8 mouse cellular contexts compared by ENCODE assay signal in genomic region chr15:59822995-59823681, GRCm38 (mm10).
DNase-seq lines count a peak whose midpoint lies in the region; ATAC-seq and TF ChIP-seq lines count a peak whose summit lies in the region.
"Had no signal": no experiment of that assay in that cellular context is flagged by ENCODE, and none has a peak within 500 bp of the region (broad histone marks: within the 10 kb centered on the region; RNA-seq: fewer than 3 reads in every experiment).

No protein-coding gene starts in this region.

- H3ac ChIP-seq in C2C12 (ENCODE audit: control insufficient read depth, insufficient read length, low read depth) = peak overlapping the region; percentile 21

- no peak for TF ChIP-seq POLR2A in thymus, adult 2 months (IDR thresholded peaks at IDR 0.05; ENCODE audit: control insufficient read depth, extremely low read depth, insufficient read depth, low read length, poor library complexity)

- no peak overlapping the region for H3K9ac ChIP-seq in heart, postnatal 0 days (replicated peaks; ENCODE audit: low read depth, low read length)

- DNase-seq in ES-CJ7 (ENCODE audit: low read depth, low spot score) = peak; percentile 86
- DNase-seq in heart, postnatal 0 days (ENCODE audit: low spot score) = peak; percentile 30
- DNase-seq in lung, postnatal 10 days = peak; percentile 71
- DNase-seq in thymus, adult 2 months = no peak
- no peak for DNase-seq in right cerebral cortex, postnatal 4 days
- DNase-seq: layer of hippocampus, postnatal 36 days had no signal

- no peak for TF ChIP-seq CTCF in C2C12 (IDR thresholded peaks at IDR 0.05; ENCODE audit: control insufficient read depth, insufficient read depth, insufficient read length)
- no peak for TF ChIP-seq CTCF in heart, postnatal 0 days (IDR thresholded peaks at IDR 0.05; ENCODE audit: low read depth)
- no peak for TF ChIP-seq CTCF in thymus, adult 2 months (IDR thresholded peaks at IDR 0.05; ENCODE audit: borderline replicate concordance, control insufficient read depth, extremely low read depth, insufficient read depth, low read length, poor library complexity)

- TF ChIP-seq EP300 in heart, postnatal 0 days (IDR thresholded peaks at IDR 0.05; ENCODE audit: low read depth) = no peak

- WGBS in heart, postnatal 0 days = 50% methylated on average over 3 of the region's 3 CpGs
- WGBS in thymus, adult 2 months = 93% methylated on average over 3 of the region's 3 CpGs

- no peak overlapping the region for H3K4me3 ChIP-seq in C2C12 (ENCODE audit: insufficient read depth, poor library complexity, severe bottlenecking)
- H3K4me3 ChIP-seq in heart, postnatal 0 days (ENCODE audit: low read depth, low read length) = no peak overlapping the region
- no peak overlapping the region for H3K4me3 ChIP-seq in thymus, adult 2 months (ENCODE audit: control insufficient read depth, insufficient read depth, low read length)

- no peaks in the 10 kb centered on the region for H3K9me3 ChIP-seq in heart, postnatal 0 days (replicated peaks; ENCODE audit: control insufficient read depth, low read length)

- ATAC-seq in heart, postnatal 0 days (ENCODE audit: insufficient read depth, low read depth) = peak; percentile 35; the same call in 1 of the 2 replicates
- no peak for ATAC-seq in erythroblast, adult 5-6 weeks (replicated peaks; ENCODE audit: low FRiP score, poor library complexity, severe bottlenecking)

- peak overlapping the region; percentile 59 for H3K27ac ChIP-seq in heart, postnatal 0 days (ENCODE audit: low read depth)
- no peak overlapping the region for H3K27ac ChIP-seq in thymus, adult 2 months (ENCODE audit: control insufficient read depth, insufficient read depth, low read length)

- no peaks in the 10 kb centered on the region for H3K79me3 ChIP-seq in C2C12 (ENCODE audit: low read depth)

- H3K27me3 ChIP-seq in C2C12 (ENCODE audit: control insufficient read depth, insufficient read depth, insufficient read length) = no peaks in the 10 kb centered on the region
- H3K27me3 ChIP-seq in heart, postnatal 0 days (ENCODE audit: control insufficient read depth, insufficient read depth, low read length) = no peaks in the 10 kb centered on the region
- no peaks in the 10 kb centered on the region for H3K27me3 ChIP-seq in thymus, adult 2 months (ENCODE audit: control insufficient read depth, insufficient read depth, low read length)

- no peak overlapping the region for H3K4me2 ChIP-seq in heart, postnatal 0 days (ENCODE audit: low read depth, low read length)

- H3K36me3 ChIP-seq in C2C12 (ENCODE audit: control insufficient read depth, insufficient read depth) = no peaks in the 10 kb centered on the region
- H3K36me3 ChIP-seq in heart, postnatal 0 days (replicated peaks; ENCODE audit: control insufficient read depth, insufficient read depth, low read length) = no peaks in the 10 kb centered on the region
- H3K36me3 ChIP-seq in thymus, adult 2 months (ENCODE audit: control insufficient read depth, insufficient read depth, low read length) = no peaks in the 10 kb centered on the region

- H3K4me1 ChIP-seq in heart, postnatal 0 days (ENCODE audit: control insufficient read depth, insufficient read depth) = 0 out of 2 replicates have a peak, but pooled peaks cover 4% of the 10 kb centered on the region
- H3K4me1 ChIP-seq in thymus, adult 2 months (replicated peaks; ENCODE audit: control insufficient read depth, insufficient read depth, low read length) = no peaks in the 10 kb centered on the region

- H3K79me2 ChIP-seq in C2C12 (ENCODE audit: control insufficient read depth, insufficient read depth) = no peaks in the 10 kb centered on the region

TF ChIP-seq in C2C12, 6 proteins besides CTCF, POLR2A, EP300 and RAD21:
- TF ChIP-seq CEBPB (IDR thresholded peaks at IDR 0.05; ENCODE audit: low read depth) = peak; percentile 97
- no peak for TF ChIP-seq MYOG (IDR thresholded peaks at IDR 0.05; ENCODE audit: control insufficient read depth, extremely low read depth, insufficient read length)
- TF ChIP-seq FOSL1 (IDR thresholded peaks at IDR 0.05; ENCODE audit: insufficient read depth, low read length, poor library complexity, severe bottlenecking) = no peak
- TF ChIP-seq MYOD1 (IDR thresholded peaks at IDR 0.05; ENCODE audit: control insufficient read depth, insufficient read length, low read depth) = no peak
- TF ChIP-seq USF1 (IDR thresholded peaks at IDR 0.05; ENCODE audit: low read depth) = no peak
- peak; percentile 20 for TF ChIP-seq MAX (IDR thresholded peaks at IDR 0.05)

Comparison
In these comparisons a context has a peak if more than half of its experiments do, and no peak if none do; other contexts are left out.
1. DNase-seq: peak in ES-CJ7 (single experiment), heart, postnatal 0 days (single experiment) and lung, postnatal 10 days (single experiment); none in thymus, adult 2 months (single experiment) and right cerebral cortex, postnatal 4 days (single experiment).